8 mouse cellular contexts compared by ENCODE assay signal in the genomic region with DNA sequence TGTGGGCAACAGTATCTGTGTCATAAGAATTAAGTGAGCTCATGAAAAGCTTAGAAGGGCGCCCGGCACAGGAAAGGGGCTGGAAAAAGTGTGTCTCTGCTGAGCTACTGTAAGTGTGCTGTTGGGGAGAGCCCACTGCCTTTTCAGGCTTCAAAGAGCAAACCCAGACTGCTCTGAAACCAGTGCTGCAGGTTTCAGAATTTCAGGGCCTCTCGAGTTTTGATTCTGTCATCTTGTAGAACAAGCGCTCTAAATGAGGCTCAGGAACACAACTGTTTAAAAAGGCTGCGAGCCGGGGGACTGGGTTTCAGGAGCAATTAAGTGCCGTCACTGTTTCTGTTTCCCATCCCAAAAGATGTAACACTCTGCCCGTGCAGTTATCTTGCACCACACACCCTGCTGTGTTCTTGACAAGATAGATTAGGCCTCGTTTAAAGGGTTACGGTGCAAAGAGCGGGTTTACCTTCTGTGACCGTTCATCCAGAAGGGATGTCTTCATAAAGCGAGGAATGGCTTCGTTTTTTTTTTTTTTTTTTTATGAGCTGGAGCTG. TPM values are rescaled to one million over a fixed set of nuclear protein-coding genes. Genes with fewer than 3 reads are reported as not detected.
DNase-seq lines count a peak whose midpoint lies in the region; ATAC-seq and TF ChIP-seq lines count a peak whose summit lies in the region.

No protein-coding gene starts in this region.

- H3K4me1 ChIP-seq in lung, embryonic 14.5 days (ENCODE audit: insufficient read depth): peaks cover 16% of the 10 kb centered on the region
- H3K4me1 ChIP-seq in limb, embryonic 10.5 days: peaks cover 46% of the 10 kb centered on the region

- H3K9ac ChIP-seq in lung, embryonic 14.5 days: peak overlapping the region; percentile 21

- peak overlapping the region; percentile 85 for H3K4me2 ChIP-seq in lung, embryonic 14.5 days

- H3K27me3 ChIP-seq in lung, embryonic 14.5 days (ENCODE audit: insufficient read depth, low read length): no peaks in the 10 kb centered on the region
- no peaks in the 10 kb centered on the region for H3K27me3 ChIP-seq in limb, embryonic 10.5 days (ENCODE audit: low read depth, poor library complexity, severe bottlenecking)

- DNase-seq in lung, embryonic 14.5 days: peak; percentile 56
- no peak for DNase-seq in lung, postnatal 36 days
- DNase-seq in embryo, embryonic 11.5 days (ENCODE audit: low read depth, low spot score): peak; percentile 16
- DNase-seq in limb, embryonic 10.5 days (ENCODE audit: low spot score): peak; percentile 32
- DNase-seq in spleen, postnatal 10 days (ENCODE audit: low spot score in 2 of 2): peak; percentile 73 to 84
- DNase-seq in gastrocnemius, adult 18-20 months (ENCODE audit: low spot score): no peak
- DNase-seq in kidney, adult 18-20 months: no peak
- DNase-seq in layer of hippocampus, adult 18-20 months (ENCODE audit: low spot score in 2 of 2): no peak

- H3K27ac ChIP-seq in lung, embryonic 14.5 days (ENCODE audit: low read depth): peak overlapping the region; percentile 64
- H3K27ac ChIP-seq in limb, embryonic 10.5 days: peak overlapping the region; percentile 58

- H3K36me3 ChIP-seq in lung, embryonic 14.5 days (ENCODE audit: insufficient read depth): no peaks in the 10 kb centered on the region
- no peaks in the 10 kb centered on the region for H3K36me3 ChIP-seq in limb, embryonic 10.5 days

- TF ChIP-seq CTCF in lung, embryonic 14.5 days (IDR thresholded peaks at IDR 0.05; ENCODE audit: low read depth): no peak

- no peak for ATAC-seq in lung, embryonic 14.5 days (ENCODE audit: insufficient read depth)

- WGBS in lung, embryonic 14.5 days: 14% methylated on average over 14 of the region's 14 CpGs
- WGBS in limb, embryonic 10.5 days: 13% methylated on average over 14 of the region's 14 CpGs

- peak overlapping the region; percentile 89 for H3K4me3 ChIP-seq in lung, embryonic 14.5 days (ENCODE audit: low read depth, low read length)
- H3K4me3 ChIP-seq in limb, embryonic 10.5 days: peak overlapping the region; percentile 96

- H3K9me3 ChIP-seq in lung, embryonic 14.5 days (ENCODE audit: low read depth, low read length): no peaks in the 10 kb centered on the region
- no peaks in the 10 kb centered on the region for H3K9me3 ChIP-seq in limb, embryonic 10.5 days (replicated peaks)

RNA-seq across cellular contexts. Expression of a gene that starts 2.7 kb away (rescaled TPM):
- 12.9 and 14.6 TPM in 2 replicates for polyA plus RNA-seq in lung, embryonic 14.5 days (2014; fragmentation: Nextera tagmentation; extraction: Ambion mirVana)
- 12.8 and 15.0 TPM in 2 replicates for polyA plus RNA-seq in limb, embryonic 10.5 days (2016; fragmentation: Nextera tagmentation; extraction: Ambion mirVana)
- total RNA-seq in gastrocnemius, adult 18-20 months (2021): 1 to 10 TPM; 1.6 to 2.6 TPM
- 1 to 10 TPM; 6.3 to 8.2 TPM for total RNA-seq in layer of hippocampus, adult 18-20 months (2021)

RNA-seq across cellular contexts. Expression of a gene that starts 29.5 kb away (rescaled TPM):
- polyA plus RNA-seq in lung, embryonic 14.5 days (2014; fragmentation: Nextera tagmentation; extraction: Ambion mirVana): 77.0 and 83.7 TPM in 2 replicates
- 93.9 and 99.0 TPM in 2 replicates for polyA plus RNA-seq in limb, embryonic 10.5 days (2016; fragmentation: Nextera tagmentation; extraction: Ambion mirVana)
- 10 to 100 TPM; 19.7 to 23.9 TPM for total RNA-seq in gastrocnemius, adult 18-20 months (2021)
- 10 to 100 TPM; 76.5 to 82.0 TPM for total RNA-seq in layer of hippocampus, adult 18-20 months (2021)

RNA-seq across cellular contexts. Expression of a gene that starts 44.9 kb away (rescaled TPM):
- 104 and 112 TPM in 2 replicates for polyA plus RNA-seq in lung, embryonic 14.5 days (2014; fragmentation: Nextera tagmentation; extraction: Ambion mirVana)
- 128 and 132 TPM in 2 replicates for polyA plus RNA-seq in limb, embryonic 10.5 days (2016; fragmentation: Nextera tagmentation; extraction: Ambion mirVana)
- 10 to 100 TPM; 43.9 to 44.1 TPM for total RNA-seq in gastrocnemius, adult 18-20 months (2021)
- total RNA-seq in layer of hippocampus, adult 18-20 months (2021): 10 to 100 TPM; 58.5 to 68.8 TPM

Comparison
In these comparisons a context has a peak if more than half of its experiments do, and no peak if none do; other contexts are left out.
1. DNase-seq: peak in lung, embryonic 14.5 days (single experiment), embryo, embryonic 11.5 days (single experiment), limb, embryonic 10.5 days (single experiment) and spleen, postnatal 10 days (2 of 2); none in lung, postnatal 36 days (single experiment), gastrocnemius, adult 18-20 months (single experiment), kidney, adult 18-20 months (single experiment) and layer of hippocampus, adult 18-20 months (0 of 2).